Mouse (Mus musculus): ENCODE measurements around the gene Sirt4. TPM values are rescaled to one million over a fixed set of nuclear protein-coding genes. Genes with fewer than 3 reads are reported as not detected.
"Not testable (repeated sequence)": the region's sequence is repeated elsewhere in the genome, so short reads cannot be mapped to it uniquely, and the experiment has no call there.

Gene Sirt4
- total RNA-seq (2014; fragmentation: Nextera tagmentation) (9.2 and 23.1 TPM in 2 replicates), total RNA-seq (2017) (2.9 and 7.1 TPM in 2 replicates)

DNA sequence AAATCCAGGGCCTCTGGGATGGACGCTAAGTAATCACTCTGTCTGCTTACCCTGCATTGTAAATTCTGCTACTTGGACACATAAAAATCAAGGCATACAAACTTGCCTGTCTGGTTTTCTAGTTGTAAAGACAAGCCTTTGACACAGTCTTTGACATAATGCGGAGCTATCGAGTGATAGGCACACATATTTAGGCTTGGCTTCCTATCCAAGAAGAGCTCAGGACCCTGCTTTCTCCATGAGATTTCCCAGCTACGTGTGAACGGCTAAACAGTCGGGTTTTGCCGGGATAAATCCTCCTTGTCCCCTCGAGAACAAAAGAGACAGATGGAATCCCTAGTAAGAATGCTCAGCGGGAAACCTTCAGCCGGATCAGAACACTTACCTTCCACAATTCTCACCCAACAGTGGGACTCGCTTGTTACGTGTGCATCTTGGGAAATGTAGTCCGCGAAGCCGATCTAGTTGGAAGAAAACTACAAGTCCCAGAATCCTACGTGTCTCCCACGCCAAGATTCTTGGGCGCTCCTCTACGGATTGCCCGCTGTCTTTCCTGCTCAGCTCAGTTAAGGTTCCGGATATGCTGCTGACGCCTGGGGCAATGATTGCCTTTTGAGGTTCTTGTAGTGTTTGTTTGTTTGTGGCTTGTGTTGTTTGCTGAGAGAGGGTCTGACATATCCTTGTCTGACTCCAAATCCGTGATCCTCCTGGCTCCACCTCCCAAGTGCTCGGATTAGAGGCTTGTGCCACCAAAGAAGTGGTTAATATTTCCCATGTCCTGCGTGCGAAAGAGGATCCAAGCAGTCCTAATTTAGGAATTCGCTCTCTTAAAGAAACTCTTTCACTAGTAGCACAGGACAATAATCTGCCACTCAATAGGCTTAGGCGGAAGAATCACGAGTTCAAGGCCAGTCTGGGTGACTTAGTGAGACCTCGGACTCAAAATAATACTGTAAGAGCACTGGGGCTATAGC is at the start of gene Sirt4:
Gene Sirt4, minus strand, starts transcription at position 779 of the 974 bp plus-strand sequence.
- peak; percentile 91 for ATAC-seq (replicated peaks; ENCODE audit: poor library complexity, severe bottlenecking)

DNA sequence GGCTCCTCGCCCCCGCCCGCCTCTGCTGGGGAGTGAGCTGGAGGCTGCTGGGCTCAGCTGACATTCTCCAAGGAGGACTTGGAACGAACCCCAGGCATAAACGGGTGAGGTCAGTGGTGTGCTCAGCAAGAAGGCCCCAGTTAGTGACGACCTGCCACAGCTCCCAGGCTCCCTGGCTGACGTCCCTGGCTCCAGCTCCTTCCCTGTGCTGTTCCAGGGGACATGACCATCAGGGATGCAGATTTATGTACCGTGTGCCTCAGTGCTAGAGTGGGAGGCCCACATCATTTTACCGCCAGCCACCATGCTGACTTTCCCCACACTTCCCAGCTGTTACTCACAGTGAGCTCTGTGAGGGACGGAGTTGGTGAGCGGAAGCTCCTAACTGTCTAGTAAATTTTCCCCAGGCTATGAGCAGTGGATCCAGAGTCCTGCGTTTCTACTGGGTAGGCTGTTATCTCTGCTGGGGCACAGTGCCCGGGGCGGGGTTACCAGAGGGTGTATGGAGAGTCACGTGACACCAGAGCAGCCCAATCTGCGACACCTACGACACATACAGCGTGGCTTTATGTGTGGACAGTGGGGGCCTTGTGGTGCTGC is 47.2 kb upstream of the Sirt4 start:
- ATAC-seq (replicated peaks; ENCODE audit: poor library complexity, severe bottlenecking): no peak

DNA sequence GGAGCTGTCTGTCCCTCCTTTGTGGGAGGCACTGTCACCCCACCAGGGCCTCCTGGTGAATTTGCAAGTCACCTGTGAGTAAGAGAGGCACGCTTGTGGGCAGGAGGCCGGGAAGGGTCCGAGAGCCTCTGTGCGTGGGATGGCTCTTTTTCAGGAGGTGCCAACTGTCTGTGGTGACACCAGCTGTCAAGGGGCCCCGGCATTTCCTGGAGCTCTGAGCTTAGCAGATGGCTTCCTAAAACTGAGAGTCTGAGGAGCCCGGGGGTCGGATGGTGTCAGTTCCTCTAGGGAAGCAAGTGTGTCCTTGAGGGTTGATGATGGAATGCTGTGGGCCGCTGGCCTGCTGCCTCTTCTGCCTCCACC is 45.9 kb upstream of the Sirt4 start:
- peak; percentile 50 for ATAC-seq (replicated peaks; ENCODE audit: poor library complexity, severe bottlenecking)

DNA sequence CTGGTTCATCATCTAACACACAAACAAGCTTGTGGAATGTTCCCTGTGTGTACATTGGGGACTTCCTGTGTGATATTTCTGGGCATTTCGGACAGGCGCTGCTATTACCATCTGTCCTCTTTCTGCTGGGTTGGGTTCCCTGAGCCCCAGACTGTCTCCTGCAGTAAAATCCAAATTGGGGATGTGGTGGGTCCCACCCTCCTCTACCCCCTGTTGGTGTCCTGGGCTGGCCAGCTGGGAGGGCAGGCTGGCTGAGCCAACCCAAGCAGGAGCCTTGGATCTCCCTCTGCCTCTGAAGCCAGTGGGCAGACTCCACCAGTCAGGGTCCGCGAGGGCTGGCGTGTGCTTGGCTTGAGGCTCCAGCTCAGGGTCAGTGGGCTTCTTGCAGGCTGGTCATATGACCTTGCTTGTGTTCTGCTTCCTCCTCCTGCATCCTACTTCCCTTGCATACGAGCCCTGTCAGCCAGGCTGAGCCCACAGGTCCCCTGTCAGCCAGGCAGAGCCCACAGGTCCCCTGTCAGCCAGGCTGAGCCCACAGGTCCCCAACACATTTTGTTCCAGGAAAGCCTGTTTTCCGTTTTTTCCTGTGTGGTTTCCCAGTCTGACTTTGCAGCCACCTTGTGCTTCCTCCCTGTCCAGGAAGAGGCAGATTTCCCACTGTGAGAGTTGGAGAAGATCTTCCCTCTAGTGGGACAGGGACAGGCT is 45.4 kb upstream of the Sirt4 start:
- peak; percentile 60 for ATAC-seq (replicated peaks; ENCODE audit: poor library complexity, severe bottlenecking)

DNA sequence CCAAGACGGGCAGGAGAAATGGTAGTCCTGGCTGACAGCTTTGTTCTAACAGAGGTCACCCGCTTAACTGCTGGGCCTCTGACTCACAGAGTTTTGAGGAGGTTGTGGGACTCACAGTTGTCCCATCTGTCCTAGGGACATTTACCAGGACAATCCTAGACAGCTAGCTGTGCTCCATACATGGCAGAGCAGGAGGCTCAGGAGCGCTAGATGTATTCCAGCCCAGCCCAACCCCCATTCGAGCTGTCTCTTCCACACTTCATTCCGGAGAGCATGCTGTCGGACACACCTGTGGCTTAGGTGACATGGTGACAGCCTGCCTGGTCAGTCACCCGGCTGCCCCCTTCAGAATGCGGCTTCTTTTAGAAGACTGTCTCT is 44.8 kb upstream of the Sirt4 start:
- ATAC-seq (replicated peaks; ENCODE audit: poor library complexity, severe bottlenecking): no peak

DNA sequence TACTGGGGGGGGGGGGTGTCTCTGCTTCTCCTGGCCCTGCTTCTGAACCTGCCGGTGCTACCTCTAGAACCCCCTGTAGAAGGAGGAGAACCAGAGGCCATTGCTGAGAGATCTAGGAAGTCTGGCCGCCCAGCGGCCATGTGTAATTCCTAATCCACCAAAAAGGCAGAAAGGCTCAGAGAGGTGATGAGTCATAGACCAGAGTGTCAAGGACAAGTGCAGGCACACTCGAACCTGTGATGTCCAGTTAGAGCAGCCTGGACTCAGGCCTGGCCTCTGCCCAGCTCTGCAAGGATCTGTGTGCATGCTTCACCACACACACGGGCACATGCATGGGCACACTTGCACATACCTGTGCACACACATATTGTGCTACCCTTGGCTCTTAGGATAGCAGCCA is 43.6 kb upstream of the Sirt4 start:
- no peak for ATAC-seq (replicated peaks; ENCODE audit: poor library complexity, severe bottlenecking)

DNA sequence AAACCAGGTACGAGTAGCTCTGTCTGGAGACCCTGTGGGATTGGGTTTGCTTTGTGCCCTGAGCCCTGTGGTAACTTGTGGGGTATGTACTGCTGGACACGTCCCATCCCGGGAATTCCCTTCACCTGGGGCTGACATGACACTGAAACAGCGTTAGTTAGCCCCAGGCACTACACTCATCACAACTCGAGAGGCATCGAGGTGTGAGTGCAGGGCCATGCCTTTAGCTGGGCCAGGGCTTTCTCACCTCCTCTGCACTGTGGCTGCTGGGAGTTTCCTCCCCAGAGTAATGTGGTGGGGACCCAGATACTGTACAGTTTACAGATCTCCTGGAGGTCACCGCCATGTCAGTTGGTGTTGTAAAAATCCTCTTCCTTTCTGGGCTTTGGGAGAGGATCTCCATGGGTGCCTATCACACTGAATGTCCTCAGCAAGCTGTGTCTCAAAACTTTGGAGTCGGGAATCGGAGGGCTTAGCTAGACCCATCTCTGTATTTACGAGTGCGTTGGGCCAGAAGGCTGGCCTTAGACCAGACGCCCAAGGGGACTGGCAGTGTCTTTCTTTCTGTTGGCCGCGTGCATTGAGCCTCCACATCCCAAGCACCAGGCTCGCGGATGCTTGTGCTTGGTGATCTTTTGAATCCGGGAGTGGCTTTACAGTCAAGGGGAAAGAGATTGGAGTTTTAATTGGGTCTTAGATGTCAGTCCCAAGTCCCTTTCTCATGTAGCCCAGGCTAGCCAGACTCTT is 42.1 kb upstream of the Sirt4 start:
- no peak for ATAC-seq (replicated peaks; ENCODE audit: poor library complexity, severe bottlenecking)

DNA sequence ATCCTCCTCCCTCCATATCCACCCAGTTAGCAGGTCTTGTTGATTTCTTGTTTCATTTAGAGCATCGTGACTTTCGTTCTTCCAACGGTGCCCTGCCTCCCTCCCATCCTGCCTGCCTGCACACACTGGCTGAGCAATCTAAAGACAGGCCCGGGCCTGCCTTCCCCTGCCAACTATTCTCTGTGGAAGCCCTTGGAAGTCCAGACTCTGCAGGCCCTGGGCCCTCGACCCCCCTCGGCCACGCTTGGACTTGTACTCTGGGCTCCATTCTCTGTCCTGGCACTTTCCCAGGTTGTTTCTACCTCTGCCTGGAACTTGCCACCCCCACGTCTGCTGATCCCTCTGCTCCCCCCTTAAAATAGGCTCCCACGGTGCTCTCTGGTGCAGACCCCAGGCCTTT is 41.4 kb upstream of the Sirt4 start:
- ATAC-seq (replicated peaks; ENCODE audit: poor library complexity, severe bottlenecking): no peak

DNA sequence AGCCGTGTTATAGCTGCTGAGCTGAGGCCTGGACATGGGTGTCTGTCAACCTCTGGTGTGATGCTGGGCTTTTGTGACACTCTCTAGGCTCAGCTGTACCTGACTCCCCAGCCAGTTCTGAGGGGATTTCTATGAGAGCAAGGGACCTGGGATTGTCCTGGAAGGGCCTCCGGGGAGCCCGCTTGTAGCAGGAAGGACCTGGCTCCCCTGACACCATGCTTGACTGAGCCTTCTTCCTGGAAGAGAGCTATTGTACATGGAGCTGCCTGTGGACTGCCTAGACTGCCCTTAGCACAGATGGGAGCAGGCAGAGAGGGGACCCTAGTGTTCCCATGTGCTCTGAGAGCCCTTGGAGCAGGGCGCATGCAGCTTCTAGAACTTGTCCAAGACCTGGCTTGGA is 40.9 kb upstream of the Sirt4 start:
- no peak for ATAC-seq (replicated peaks; ENCODE audit: poor library complexity, severe bottlenecking)

DNA sequence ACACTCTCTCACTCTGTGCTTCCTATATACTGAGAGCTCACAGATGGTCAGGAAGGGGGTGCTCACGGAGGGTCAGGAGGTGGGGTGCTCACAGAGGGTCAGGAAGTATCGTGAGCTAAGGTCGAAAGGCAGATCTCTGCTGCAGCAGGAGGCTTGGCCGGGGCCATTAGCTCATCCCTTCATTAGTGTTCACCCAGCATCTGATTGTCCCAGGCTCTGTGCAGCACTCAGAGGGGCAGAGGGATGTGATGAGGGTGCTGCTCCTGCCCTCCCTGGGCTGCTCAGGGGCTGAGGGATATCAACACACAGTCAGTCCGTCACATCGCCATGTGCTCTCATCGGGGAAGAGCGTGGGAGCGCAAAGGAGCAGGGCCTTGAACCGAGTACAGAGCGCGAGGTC is 39.9 kb upstream of the Sirt4 start:
- no peak for ATAC-seq (replicated peaks; ENCODE audit: poor library complexity, severe bottlenecking)

DNA sequence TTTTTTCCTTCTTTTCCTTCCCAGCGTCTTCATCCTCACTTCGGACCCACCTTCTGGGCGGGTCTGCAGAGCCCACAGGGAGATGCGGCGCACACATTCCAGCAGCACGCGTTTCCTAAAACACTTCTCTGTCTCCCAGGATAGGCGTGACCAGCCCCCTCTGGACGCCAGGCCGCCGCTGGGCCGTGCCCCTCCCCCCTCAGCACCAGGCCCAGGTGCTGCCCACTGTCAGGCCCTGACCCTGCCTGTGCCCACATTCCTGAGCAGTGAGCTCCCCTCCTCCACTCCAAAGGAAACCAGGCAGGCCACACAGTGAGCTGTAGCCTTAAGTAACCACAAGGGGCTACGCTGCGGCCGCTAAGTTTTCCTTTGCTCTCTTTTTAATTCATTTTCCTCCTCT is 39.4 kb upstream of the Sirt4 start:
- ATAC-seq (replicated peaks; ENCODE audit: poor library complexity, severe bottlenecking): 0 out of 2 replicates have a peak, but pooled peaks have one; percentile 8

DNA sequence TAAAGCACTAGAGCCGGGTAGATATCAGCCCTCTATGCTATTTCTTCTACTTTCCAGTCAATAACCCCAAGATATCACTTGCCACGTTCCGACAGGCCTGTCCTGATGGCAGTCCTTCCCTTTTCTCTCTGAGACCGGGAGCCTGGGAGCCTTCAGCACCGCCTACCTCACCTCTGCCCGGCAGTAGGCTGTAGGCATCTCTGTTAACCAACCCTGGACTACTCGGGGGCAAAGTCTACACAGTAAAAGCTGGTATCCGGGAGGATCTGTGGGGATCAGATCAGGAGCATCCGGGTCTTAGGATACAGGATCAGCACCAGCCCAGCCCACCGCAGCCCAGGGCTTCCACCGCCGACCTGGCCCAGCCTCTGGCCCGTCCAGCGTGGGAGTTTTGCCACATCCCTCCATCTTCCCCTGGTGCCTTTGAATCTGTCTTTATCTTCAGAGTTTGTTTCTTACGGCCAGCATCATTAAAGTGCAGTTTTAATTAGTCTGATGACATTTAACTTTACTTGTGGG is 38.5 kb upstream of the Sirt4 start:
- no peak for ATAC-seq (replicated peaks; ENCODE audit: poor library complexity, severe bottlenecking)

DNA sequence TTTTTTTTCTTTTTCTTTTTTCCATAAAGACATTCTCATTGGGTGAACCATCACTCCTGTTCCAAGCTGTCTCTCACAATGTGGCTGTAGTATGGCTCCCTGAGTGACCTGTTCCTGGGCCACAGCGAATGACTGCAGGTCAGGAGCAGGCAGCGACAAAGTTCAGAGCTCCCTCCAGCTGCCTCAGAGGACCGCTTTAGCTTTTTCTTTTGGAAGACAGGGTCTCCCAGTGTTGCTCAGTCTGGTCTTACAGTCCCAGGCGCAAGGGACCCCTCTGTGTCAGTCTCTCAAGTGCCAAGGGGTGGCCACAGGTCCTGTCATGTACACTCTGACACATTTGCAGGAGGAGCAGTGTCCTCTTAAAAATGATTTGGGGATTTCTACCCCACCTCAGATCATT is 38.0 kb upstream of the Sirt4 start:
- ATAC-seq (replicated peaks; ENCODE audit: poor library complexity, severe bottlenecking): no peak

DNA sequence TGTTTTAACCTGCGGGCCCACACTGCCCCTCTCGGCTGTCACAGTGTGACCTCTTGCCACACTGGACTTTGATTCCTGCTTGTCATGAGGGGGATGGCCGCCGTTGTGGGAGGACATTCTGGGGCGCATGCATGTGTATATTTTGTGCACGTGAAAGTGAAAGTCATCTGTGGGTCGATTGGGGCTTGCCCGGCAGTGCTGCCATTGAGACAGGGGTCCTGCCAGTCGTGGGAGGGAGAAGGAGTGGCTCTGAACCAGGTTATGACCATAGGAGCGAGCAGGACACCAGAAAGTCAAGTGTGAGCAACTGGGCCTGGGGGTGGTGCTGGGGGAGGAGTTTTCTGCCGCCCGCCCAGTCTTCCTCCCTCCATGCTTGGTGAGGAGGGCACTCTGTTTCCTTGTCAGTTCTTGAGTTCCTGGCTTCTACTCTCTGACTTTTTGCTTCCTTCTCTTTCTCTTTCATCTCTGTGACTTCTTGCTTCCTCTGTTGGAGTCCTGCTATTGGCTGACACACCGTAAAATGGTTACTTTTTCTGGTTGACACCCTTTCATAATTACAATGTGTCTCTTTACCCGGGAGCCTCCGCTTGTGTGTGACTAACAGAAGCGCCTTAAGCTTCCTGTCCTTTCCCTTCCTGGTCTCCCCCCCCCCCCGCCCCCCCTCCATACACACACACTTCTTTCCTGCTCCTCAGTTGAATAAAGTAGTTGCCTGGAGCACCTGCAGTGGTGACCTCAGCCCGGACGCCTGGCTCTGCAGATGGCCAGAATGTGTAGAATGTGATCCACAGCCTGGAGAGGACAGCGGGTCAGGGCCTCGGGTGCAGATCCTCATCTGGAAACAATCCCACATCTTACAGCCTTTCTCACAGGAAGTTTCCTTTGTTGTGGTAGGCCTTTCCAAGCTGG is 37.3 kb upstream of the Sirt4 start:
- ATAC-seq (replicated peaks; ENCODE audit: poor library complexity, severe bottlenecking): peak; percentile 69

DNA sequence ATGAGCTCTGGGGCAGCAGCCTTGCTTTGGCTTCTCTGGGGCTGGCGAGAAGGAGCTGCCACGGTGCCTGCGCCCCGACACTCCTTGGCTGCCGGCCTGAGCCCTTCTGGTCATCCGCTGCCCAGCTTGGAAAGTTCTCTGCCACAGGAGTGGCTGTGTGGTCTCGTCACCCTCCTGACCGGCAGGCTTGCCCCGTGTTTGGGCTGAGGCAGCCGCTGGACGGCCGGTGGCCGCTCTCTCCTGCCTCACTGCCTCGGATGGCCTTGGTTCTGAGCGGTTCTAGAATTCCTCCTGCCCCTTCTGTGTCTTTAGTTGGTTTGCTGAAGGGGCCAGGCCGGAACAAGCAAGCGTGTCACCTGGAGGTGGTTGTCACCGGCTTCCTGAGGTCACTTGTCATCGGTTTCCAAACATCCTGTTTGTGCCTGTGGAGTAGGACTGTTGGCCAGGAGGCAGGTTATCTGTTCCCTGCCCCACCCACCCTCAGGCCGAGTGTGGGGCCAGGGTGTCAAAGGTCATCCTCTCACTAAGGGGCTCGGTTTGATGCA is 35.9 kb upstream of the Sirt4 start:
- no peak for ATAC-seq (replicated peaks; ENCODE audit: poor library complexity, severe bottlenecking)

DNA sequence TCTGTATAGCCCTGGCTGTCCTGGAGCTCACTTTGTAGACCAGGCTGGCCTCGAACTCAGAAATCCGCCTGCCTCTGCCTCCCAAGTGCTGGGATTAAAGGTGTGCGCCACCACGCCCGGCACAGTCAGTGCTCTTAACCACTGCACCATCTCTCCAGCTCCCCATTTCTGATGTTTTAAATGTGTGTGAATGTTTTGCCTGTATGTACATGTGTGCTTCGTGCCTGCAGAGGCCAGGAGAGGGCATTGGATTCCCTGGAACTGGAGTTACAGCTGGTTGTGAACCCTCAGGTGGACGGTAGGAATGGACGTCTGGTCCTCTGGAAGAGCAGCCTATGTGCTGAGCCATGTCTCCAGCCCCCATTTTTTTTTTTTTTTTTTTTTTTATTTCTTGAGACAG is 33.7 kb upstream of the Sirt4 start:
- not testable (repeated sequence) for ATAC-seq (replicated peaks; ENCODE audit: poor library complexity, severe bottlenecking)

DNA sequence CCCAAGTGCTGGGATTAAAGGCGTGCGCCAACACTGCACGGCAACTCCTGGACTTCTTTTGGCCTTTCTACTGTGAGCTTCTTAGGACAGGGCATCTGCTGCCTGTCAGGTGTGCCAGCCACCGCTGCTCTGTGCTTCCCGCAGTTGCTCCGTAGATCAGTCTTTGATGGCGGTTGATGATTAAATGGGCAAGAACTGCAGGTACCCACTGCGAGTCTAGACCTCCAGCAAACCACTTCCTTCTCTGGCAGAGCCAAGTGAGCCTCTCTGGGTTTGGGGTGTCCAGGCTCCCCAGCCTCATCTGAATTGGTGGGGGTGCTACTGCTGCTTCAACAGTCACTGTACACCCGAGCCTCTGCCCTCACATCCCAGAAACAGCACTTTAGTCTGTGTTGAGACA is 33.0 kb upstream of the Sirt4 start:
- no peak for ATAC-seq (replicated peaks; ENCODE audit: poor library complexity, severe bottlenecking)

DNA sequence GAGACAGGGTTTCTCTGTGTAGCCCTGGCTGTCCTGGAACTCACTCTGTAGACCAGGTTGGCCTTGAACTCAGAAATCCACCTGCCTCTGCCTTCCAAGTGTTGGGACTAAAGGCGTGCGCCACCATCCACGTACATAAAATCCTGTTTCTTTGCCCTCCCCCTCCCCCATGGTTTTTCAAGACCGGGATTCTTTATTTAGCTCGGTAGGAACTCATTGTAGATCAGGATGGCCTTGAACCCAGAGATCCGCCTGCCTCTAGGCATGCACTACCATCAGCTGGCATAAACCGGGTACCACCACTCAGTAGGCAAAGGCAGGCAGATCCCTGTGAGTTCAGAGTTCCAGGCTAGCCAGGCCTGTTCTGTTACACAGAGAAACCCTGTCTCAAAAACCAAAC is 32.4 kb upstream of the Sirt4 start:
- ATAC-seq (replicated peaks; ENCODE audit: poor library complexity, severe bottlenecking): no peak
